Mouse (Mus musculus) embryonic facial prominence, embryonic 14.5 days (tissue): ENCODE results near the gene Eva1b. TPM values are rescaled to one million over a fixed set of nuclear protein-coding genes. Genes with fewer than 3 reads are reported as not detected.

ENCODE experiments used
- ATAC-seq: fragments of 200-750 bp; cut with Nextera tagmentation; 2 replicates; pipeline ENCODE4 v1.8.0; 2017; ENCODE audit warnings: low read depth, moderate number of reproducible peaks, moderate TSS enrichment
- DNase-seq: peaks from one replicate; pipeline ENCODE4 v3.0.0-alpha.2; 2015; ENCODE audit warnings: low spot score
- H3K27ac ChIP-seq: fragments of 300-500 bp; sonication (generic); replicated peaks from 2 replicates; pipeline ENCODE4 v1.5.1; 2014; ENCODE audit warnings: low read depth, mild to moderate bottlenecking, low read length, moderate library complexity
- H3K27me3 ChIP-seq: fragments of 300-500 bp; sonication (generic); replicated peaks from 2 replicates; pipeline ENCODE4 v1.6.1; 2014; ENCODE audit warnings: low read length; ENCODE audit not compliant: control insufficient read depth, insufficient read depth
- H3K36me3 ChIP-seq: fragments of 300-500 bp; sonication (generic); 2 replicates; pipeline ENCODE4 v1.6.1; 2014; ENCODE audit warnings: low read length, mixed read lengths; ENCODE audit not compliant: control insufficient read depth, insufficient read depth
- H3K4me1 ChIP-seq: fragments of 300-500 bp; sonication (generic); 2 replicates; pipeline ENCODE4 v1.6.1; 2014; ENCODE audit warnings: antibody characterized with exemption, low read length; ENCODE audit not compliant: control insufficient read depth, insufficient read depth
- H3K4me2 ChIP-seq: fragments of 300-500 bp; sonication (generic); 2 replicates; pipeline ENCODE4 v1.6.1; 2014; ENCODE audit warnings: low read depth, mild to moderate bottlenecking, low read length, moderate library complexity, mixed read lengths
- H3K4me3 ChIP-seq: fragments of 300-500 bp; sonication (generic); 2 replicates; pipeline ENCODE4 v1.5.1; 2014; ENCODE audit warnings: low read depth, mild to moderate bottlenecking, low read length
- H3K9ac ChIP-seq: fragments of 300-500 bp; sonication (generic); 2 replicates; pipeline ENCODE4 v1.6.1; 2014; ENCODE audit warnings: low read depth, mild to moderate bottlenecking, low read length, moderate library complexity, mixed read lengths
- H3K9me3 ChIP-seq: fragments of 300-500 bp; sonication (generic); 2 replicates; pipeline ENCODE4 v1.6.1; 2016; ENCODE audit warnings: low read length; ENCODE audit not compliant: control insufficient read depth
- WGBS: fragments of 180-500 bp; shearing (Covaris S2); extraction: QIAGEN DNeasy Blood & Tissue Kit; methylation state at CpG from one replicate; pipeline ENCODE4 v1.1.7; 2014; 5-methylcytosine and 5-hydroxymethylcytosine counted together
- polyA plus RNA-seq: library from polyadenylated mRNA; unstranded; fragments of >200 nt; fragmentation: Nextera tagmentation; extraction: Ambion mirVana; gene quantifications from 2 replicates; pipeline ENCODE4 v1.2.1, GENCODE M21; 2014

Eva1b gene
- polyA plus RNA-seq, 1 experiment from 2014 or later = 78.9 TPM

GRCm38 (mm10) chr4:126115871-126116521 is 31.5 kb upstream of the Eva1b start:
- ATAC-seq (peak; percentile 54; the same call in 1 of the 2 replicates), DNase-seq (peak; percentile 19)
- H3K4me1 ChIP-seq = peaks cover 3% of the 10 kb centered on the region
- WGBS = 68% methylated on average over 6 of the region's 6 CpGs
- no peak overlapping the region for H3K9ac ChIP-seq
- H3K4me2 ChIP-seq = no peak overlapping the region
- H3K36me3 ChIP-seq = peaks cover 3% of the 10 kb centered on the region; the same call in 1 of the 2 replicates
- H3K9me3 ChIP-seq = peaks cover 2% of the 10 kb centered on the region; the same call in 1 of the 2 replicates
- H3K27ac ChIP-seq = no peak overlapping the region
- no peaks in the 10 kb centered on the region for H3K27me3 ChIP-seq
- no peak overlapping the region for H3K4me3 ChIP-seq

- no peak for ATAC-seq
- no peak overlapping the region for H3K4me3 ChIP-seq
- H3K9me3 ChIP-seq = peaks cover 10% of the 10 kb centered on the region; the same call in 1 of the 2 replicates
- H3K27me3 ChIP-seq = no peaks in the 10 kb centered on the region
- DNase-seq = no peak
- WGBS = 77% methylated on average over 8 of the region's 8 CpGs
- peaks cover 3% of the 10 kb centered on the region for H3K36me3 ChIP-seq
- no peaks in the 10 kb centered on the region for H3K4me1 ChIP-seq
- H3K9ac ChIP-seq = no peak overlapping the region
- no peak overlapping the region for H3K4me2 ChIP-seq
- no peak overlapping the region for H3K27ac ChIP-seq
These were observed 30.4 kb upstream of the Eva1b start for GRCm38 (mm10) chr4:126117116-126117515.

DNA sequence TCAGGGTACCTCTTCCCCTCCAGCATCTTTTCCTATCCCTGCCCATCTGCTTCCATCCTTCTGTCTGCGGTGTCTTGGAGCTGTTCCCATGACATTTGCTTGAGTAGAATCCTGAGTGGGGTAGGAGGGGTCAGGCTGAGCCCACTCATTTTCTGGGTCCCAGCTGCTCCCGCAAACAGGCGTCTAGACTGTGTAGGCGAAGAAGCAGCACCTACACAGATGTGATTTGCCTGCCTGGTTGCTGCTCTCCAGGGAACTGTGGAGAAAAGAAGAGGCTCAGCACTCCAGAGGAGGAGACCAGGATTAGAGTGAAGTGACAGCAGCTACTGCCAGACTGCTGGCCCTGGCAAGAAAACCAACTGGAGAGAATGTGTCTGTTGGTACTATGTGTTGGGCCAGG is 28.9 kb upstream of the Eva1b start:
- H3K9me3 ChIP-seq = peaks cover 10% of the 10 kb centered on the region; the same call in 1 of the 2 replicates
- no peak overlapping the region for H3K27ac ChIP-seq
- 78% methylated on average over 4 of the region's 4 CpGs for WGBS
- DNase-seq = no peak
- H3K4me1 ChIP-seq = no peaks in the 10 kb centered on the region
- H3K4me2 ChIP-seq = no peak overlapping the region
- peaks cover 3% of the 10 kb centered on the region for H3K36me3 ChIP-seq
- 0 out of 2 replicates have a peak overlapping the region, but pooled peaks have one; percentile 22 for H3K9ac ChIP-seq
- H3K27me3 ChIP-seq = no peaks in the 10 kb centered on the region
- no peak for ATAC-seq
- no peak overlapping the region for H3K4me3 ChIP-seq

DNA sequence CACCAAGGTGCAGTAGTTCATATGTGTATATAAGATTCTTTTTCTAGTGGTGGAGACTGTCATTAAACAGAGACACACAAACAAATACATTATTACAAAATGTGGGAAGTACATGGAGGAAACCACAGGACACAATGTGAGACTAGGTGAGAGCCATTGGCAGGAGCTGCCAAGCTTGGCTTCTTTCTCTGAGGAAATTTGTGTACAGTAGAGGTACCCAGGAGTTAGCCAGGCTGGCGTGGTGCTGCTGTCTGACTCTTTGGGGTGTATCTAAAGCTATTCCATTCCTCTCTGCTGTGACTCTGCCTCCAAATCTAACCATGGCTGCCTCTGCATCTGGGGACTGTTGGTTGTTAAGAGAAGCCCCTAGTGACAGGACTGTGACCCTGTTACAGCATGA is 28.5 kb upstream of the Eva1b start:
- H3K9ac ChIP-seq = no peak overlapping the region
- no peak overlapping the region for H3K4me3 ChIP-seq
- DNase-seq (no peak), ATAC-seq (no peak)
- no peaks in the 10 kb centered on the region for H3K27me3 ChIP-seq
- H3K36me3 ChIP-seq = peaks cover 3% of the 10 kb centered on the region
- H3K9me3 ChIP-seq = peaks cover 10% of the 10 kb centered on the region; the same call in 1 of the 2 replicates
- no peaks in the 10 kb centered on the region for H3K4me1 ChIP-seq
- 79% methylated on average over 1 of the region's 1 CpGs for whole genome bisulfite sequencing
- H3K27ac ChIP-seq = no peak overlapping the region
- no peak overlapping the region for H3K4me2 ChIP-seq

DNA sequence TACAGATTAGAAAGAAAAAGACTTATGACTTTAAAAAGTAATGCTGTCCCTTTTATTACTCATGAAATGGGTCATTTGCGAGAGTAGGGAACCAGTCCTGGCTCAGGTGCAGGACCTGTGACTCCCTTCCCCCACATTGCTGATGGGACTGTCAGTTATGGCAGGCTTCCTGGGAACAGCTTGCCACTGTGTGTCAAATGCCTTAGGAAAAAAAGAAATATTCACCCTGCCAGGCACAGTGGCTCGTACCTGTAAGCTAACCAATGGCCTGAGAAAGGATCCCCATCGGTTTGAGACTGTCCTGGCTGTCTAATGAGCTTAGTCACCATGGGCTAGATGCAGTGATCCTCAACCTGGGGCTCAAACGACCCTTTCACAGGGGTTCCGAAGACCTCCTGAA is 27.5 kb upstream of the Eva1b start:
- Histone ChIP-seq H3K4me3 (no peak overlapping the region), H3K9ac (no peak overlapping the region), H3K27me3 (no peaks in the 10 kb centered on the region), H3K4me1 (no peaks in the 10 kb centered on the region), H3K27ac (no peak overlapping the region), H3K4me2 (no peak overlapping the region), H3K36me3 (peaks cover 10% of the 10 kb centered on the region), H3K9me3 (peaks cover 10% of the 10 kb centered on the region; the same call in 1 of the 2 replicates)
- no peak for ATAC-seq
- WGBS = 94% methylated on average over 5 of the region's 5 CpGs
- DNase-seq = no peak

- peaks cover 10% of the 10 kb centered on the region; the same call in 1 of the 2 replicates for H3K9me3 ChIP-seq
- WGBS = 84% methylated on average over 2 of the region's 2 CpGs
- H3K9ac ChIP-seq = no peak overlapping the region
- H3K4me1 ChIP-seq = no peaks in the 10 kb centered on the region
- no peak for ATAC-seq
- H3K27me3 ChIP-seq = no peaks in the 10 kb centered on the region
- H3K36me3 ChIP-seq = peaks cover 15% of the 10 kb centered on the region
- H3K4me3 ChIP-seq = no peak overlapping the region
- no peak overlapping the region for H3K4me2 ChIP-seq
- H3K27ac ChIP-seq = no peak overlapping the region
- DNase-seq = no peak
These were observed 27.0 kb upstream of the Eva1b start for GRCm38 (mm10) chr4:126120506-126120905.

DNA sequence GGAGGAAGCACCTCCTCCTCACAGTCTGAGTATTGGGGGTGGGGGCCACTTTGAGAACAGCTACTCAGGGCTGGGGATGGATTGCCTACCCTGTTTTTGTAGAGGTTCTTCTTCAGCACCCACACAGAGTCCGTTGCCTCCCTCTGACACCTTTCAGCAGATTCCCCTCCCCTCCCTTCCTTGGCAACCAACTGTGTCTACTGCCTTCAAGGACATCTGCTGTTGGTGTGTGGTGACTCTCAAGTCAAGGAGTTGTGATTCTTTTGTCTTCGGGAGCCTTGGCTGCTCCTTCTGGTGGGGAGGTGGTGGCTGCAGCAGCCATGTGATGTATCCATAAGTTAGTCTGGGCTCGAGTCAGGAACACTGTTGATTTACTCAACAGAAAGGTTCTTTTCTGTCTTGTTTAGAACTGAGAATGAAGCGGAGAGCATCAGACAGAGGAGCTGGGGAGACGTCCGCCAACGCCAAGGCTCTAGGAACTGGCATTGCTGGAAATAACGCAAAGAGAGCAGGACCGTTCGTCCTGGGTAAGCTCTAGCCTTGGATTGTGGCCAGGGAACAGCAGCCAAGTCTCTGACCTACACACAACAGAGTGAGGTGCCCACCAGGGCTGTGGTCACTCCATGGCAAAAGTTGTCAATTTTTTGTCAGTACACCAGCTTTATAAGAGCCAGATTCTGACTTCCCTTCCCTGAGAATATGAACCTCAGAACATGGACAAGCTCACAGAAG is 24.1 kb upstream of the Eva1b start:
- Histone ChIP-seq H3K27ac (no peak overlapping the region), H3K27me3 (no peaks in the 10 kb centered on the region), H3K4me1 (no peaks in the 10 kb centered on the region), H3K4me3 (no peak overlapping the region), H3K9me3 (peaks cover 10% of the 10 kb centered on the region; the same call in 1 of the 2 replicates), H3K4me2 (no peak overlapping the region), H3K9ac (no peak overlapping the region), H3K36me3 (peaks cover 37% of the 10 kb centered on the region)
- DNase-seq (no peak), ATAC-seq (no peak)
- WGBS = 92% methylated on average over 10 of the region's 10 CpGs

GRCm38 (mm10) chr4:126130502-126130901 is 17.0 kb upstream of the Eva1b start:
- ATAC-seq (peak; percentile 20; the same call in 1 of the 2 replicates), DNase-seq (peak; percentile 78)
- Histone ChIP-seq H3K27ac (peak overlapping the region; percentile 90), H3K27me3 (no peaks in the 10 kb centered on the region), H3K4me1 (peaks cover 35% of the 10 kb centered on the region), H3K4me2 (no peak overlapping the region), H3K9ac (no peak overlapping the region), H3K9me3 (no peaks in the 10 kb centered on the region), H3K4me3 (no peak overlapping the region), H3K36me3 (peaks cover 65% of the 10 kb centered on the region)
- 31% methylated on average over 11 of the region's 11 CpGs for WGBS
